Mouse (Mus musculus): Measurements from ENCODE around the gene Ice2. TPM values are rescaled to one million over a fixed set of nuclear protein-coding genes. Genes with fewer than 3 reads are reported as not detected.

The Ice2 gene
- polyA plus RNA-seq, 1 experiment: 0.01 TPM

DNA sequence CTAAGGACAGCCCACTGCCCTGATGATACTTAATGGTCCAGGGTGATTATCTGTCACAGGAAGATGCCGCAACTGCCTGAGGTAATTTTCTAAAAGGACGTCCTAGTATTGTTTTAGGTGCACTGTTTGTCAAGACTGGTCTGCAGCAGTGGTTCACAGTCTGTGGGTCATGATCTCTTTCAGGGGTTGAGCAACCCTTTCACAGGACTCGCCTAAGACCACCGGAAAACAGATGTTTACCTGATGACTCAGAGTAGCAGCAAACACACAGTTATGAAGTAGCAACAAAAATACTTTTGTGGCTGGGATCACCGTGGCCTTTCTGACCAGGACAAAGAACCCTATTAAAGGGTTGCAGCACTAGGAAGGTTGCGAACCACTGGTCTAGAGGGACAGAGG is 80.1 kb downstream of the Ice2 start:
- Histone ChIP-seq H3K9me3 (ENCODE audit: control insufficient read depth, low read length) (no peaks in the 10 kb centered on the region), H3K4me3 (replicated peaks) (no peak overlapping the region), H3K36me3 (ENCODE audit: control insufficient read depth) (no peaks in the 10 kb centered on the region; the same call in 1 of the 2 replicates), H3K4me1 (ENCODE audit: control insufficient read depth) (no peaks in the 10 kb centered on the region), H3K27me3 (ENCODE audit: control insufficient read depth) (no peaks in the 10 kb centered on the region)
- TF ChIP-seq GATA1 (IDR thresholded peaks at IDR 0.05; ENCODE audit: low read length) (no peak), TAL1 (IDR thresholded peaks at IDR 0.05; ENCODE audit: low read length) (no peak)

DNA sequence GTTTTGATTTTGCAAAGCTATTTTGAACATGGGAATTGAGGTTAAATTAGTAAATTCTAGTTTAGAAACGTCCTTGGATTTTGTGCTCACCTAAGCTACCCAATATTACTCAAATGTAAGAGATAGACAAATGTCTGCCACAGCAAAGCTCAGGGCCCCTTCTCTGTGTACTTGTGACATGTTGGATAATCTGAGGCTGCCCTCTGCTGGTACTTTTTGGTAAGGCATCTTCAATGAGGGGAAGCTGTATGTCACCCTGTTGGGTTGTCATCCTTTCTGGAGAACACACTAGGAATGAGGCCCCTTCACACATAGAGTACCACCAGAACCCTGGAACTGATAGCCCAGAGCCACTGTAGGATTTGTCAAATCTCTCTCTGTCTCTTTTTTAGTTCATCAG is 82.6 kb downstream of the Ice2 start:
- no peaks in the 10 kb centered on the region for H3K9me3 ChIP-seq (ENCODE audit: control insufficient read depth, low read length)
- H3K4me1 ChIP-seq (ENCODE audit: control insufficient read depth): no peaks in the 10 kb centered on the region
- H3K36me3 ChIP-seq (ENCODE audit: control insufficient read depth): peaks cover 3% of the 10 kb centered on the region; the same call in 1 of the 2 replicates
- TF ChIP-seq TAL1 (IDR thresholded peaks at IDR 0.05; ENCODE audit: low read length): no peak
- TF ChIP-seq GATA1 (IDR thresholded peaks at IDR 0.05; ENCODE audit: low read length): no peak
- H3K27me3 ChIP-seq (ENCODE audit: control insufficient read depth): no peaks in the 10 kb centered on the region
- no peak overlapping the region for H3K4me3 ChIP-seq (replicated peaks)

Other genes with a start within 250 kb of the Ice2 start
- gene Anxa2, start 55.7 kb downstream of the Ice2 start, polyA plus RNA-seq (2012): 0.05 and 0.07 TPM in 2 replicates

All from erythroblast, embryonic 14.5 days (primary cell).